Mouse (Mus musculus): ENCODE data around the gene Cfap298. TPM values are rescaled to one million over a fixed set of nuclear protein-coding genes. Genes with fewer than 3 reads are reported as not detected.

The Cfap298 gene
- polyA plus RNA-seq, 1 experiment from 2014 or later = 47.0 TPM

- no peak overlapping the region for H3K4me3 ChIP-seq (replicated peaks)
- H3K9me3 ChIP-seq = no peaks in the 10 kb centered on the region
- no peak overlapping the region for H3K4me2 ChIP-seq (replicated peaks)
- H3K4me1 ChIP-seq (replicated peaks) = 0 out of 2 replicates have a peak, but pooled peaks cover 2% of the 10 kb centered on the region
- no peaks in the 10 kb centered on the region for H3K36me3 ChIP-seq
- H3K27me3 ChIP-seq = no peaks in the 10 kb centered on the region
- 91% methylated on average over 3 of the region's 3 CpGs for WGBS
- ATAC-seq = no peak
- H3K9ac ChIP-seq (replicated peaks) = no peak overlapping the region
- no peak overlapping the region for H3K27ac ChIP-seq
Observed at GRCm38 (mm10) chr16:90878135-90878860, 56.6 kb downstream of the Cfap298 start.

Small RNAs within 50 kb of the gene (microRNA-seq; reads per million reads assigned to microRNA genes)
- not detected for gene Gm22933

Other genes starting within 250 kb of the Cfap298 start
- gene Mis18a, start 207.7 kb downstream of the Cfap298 start, polyA plus RNA-seq (2015; fragmentation: Nextera tagmentation; extraction: Ambion mirVana) = 38.1 and 40.5 TPM in 2 replicates
- not detected in 2 replicates for gene Mrap, start 196.9 kb downstream of the Cfap298 start, polyA plus RNA-seq (2015; fragmentation: Nextera tagmentation; extraction: Ambion mirVana)
- 8.7 and 9.8 TPM in 2 replicates for gene Urb1, start 124.7 kb downstream of the Cfap298 start, polyA plus RNA-seq (2015; fragmentation: Nextera tagmentation; extraction: Ambion mirVana)
- gene Eva1c, start 108.4 kb downstream of the Cfap298 start, polyA plus RNA-seq (2015; fragmentation: Nextera tagmentation; extraction: Ambion mirVana) = 1.7 and 2.6 TPM in 2 replicates
- gene Synj1, start 76.2 kb upstream of the Cfap298 start, polyA plus RNA-seq (2015; fragmentation: Nextera tagmentation; extraction: Ambion mirVana) = 33.6 and 38.0 TPM in 2 replicates
- 85.5 and 89.6 TPM in 2 replicates for gene Paxbp1, start 109.4 kb upstream of the Cfap298 start, polyA plus RNA-seq (2015; fragmentation: Nextera tagmentation; extraction: Ambion mirVana)
- 0.42 and 1.6 TPM in 2 replicates for gene 4932438H23Rik, start 160.0 kb upstream of the Cfap298 start, polyA plus RNA-seq (2015; fragmentation: Nextera tagmentation; extraction: Ambion mirVana)